Mouse (Mus musculus): ENCODE results near the gene Cacna2d4.
"Not testable (repeated sequence)": the region's sequence is repeated elsewhere in the genome, so short reads cannot be mapped to it uniquely, and the experiment has no call there.

Gene Cacna2d4

DNA sequence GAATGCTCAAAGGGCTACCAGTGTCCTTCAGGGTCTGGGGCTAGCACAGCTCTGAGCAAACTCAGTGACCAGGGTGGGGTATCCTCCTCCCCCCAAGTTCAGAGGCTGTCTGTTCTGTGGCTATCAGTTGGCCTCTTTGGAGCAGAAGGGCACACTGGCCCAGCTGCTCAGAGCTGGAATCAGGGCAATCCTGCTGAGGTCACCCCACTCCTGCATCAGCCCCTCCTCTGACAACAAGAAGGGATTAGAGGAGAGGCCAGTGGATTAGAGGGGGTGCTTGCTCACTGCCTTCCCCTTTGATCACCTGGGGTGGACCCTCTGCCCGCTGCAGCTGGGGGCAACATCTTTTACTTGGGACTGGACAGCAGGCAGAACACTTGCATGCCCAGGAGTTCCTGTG is at the start of gene Cacna2d4:
Gene Cacna2d4 (plus strand): TSS at position 286 of the 400 bp plus-strand sequence.
- DNase-seq (ENCODE audit: low spot score in 2 of 2) = no peak

DNA sequence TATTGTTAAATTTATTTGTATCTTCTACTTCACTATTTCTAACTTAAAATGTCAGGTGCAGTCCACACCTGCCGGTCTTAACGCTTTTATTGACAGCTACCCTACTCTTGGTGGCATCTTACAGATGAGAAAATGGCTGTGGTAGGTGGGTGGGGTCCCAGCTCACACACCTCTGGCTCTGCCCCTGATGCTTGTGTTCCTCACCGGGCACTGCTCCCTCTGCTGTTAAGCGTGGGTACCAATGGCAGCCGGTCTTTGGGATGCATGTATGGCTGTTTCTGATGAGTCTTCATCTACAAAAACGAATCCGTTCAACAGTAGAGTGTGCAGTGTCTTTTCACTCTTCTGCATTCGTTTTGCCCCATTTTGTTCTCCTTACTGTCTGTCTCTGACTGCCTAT is 49.7 kb upstream of the Cacna2d4 start:
- DNase-seq (ENCODE audit: low spot score in 2 of 2) = no peak

DNA sequence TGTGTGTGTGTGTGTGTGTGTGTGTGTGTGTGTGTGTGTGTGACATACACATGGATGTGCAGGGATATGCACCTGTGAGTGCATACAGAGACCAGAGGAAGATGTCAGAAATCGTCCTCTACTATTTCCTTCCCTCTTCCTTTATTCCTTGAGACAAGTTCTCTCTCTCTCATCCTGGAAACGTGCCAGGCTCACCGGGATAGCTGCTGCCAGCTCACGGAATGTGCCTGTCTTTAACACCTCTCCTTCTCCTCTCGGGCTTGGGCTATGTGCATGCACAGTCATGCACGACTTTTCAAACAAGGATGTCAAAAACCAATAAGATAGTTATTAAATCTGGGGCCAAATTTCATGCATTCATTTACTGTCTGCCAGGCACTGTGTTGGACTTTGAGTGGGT is 48.7 kb upstream of the Cacna2d4 start:
- no peak for DNase-seq (ENCODE audit: low spot score in 2 of 2)

DNA sequence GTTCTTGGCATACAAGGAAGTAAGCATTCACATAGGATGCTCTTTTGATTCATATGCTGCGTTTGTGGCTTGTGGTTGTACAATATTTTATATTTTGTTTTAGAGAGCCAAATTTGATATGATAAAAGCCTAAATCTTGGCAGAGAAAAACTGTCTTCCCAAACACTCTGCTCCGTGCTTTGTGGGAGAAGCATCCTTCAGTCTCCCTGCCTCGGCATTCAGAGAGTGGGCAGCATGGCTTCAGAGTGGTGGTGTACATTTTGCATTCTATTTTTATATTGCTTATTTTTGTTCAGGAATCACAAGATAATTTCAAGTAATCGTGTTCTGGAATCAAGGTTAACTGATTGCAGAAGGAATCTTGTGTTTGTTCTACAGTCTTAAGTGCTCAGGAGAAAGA is 44.8 kb upstream of the Cacna2d4 start:
- no peak for DNase-seq (ENCODE audit: low spot score in 2 of 2)

DNA sequence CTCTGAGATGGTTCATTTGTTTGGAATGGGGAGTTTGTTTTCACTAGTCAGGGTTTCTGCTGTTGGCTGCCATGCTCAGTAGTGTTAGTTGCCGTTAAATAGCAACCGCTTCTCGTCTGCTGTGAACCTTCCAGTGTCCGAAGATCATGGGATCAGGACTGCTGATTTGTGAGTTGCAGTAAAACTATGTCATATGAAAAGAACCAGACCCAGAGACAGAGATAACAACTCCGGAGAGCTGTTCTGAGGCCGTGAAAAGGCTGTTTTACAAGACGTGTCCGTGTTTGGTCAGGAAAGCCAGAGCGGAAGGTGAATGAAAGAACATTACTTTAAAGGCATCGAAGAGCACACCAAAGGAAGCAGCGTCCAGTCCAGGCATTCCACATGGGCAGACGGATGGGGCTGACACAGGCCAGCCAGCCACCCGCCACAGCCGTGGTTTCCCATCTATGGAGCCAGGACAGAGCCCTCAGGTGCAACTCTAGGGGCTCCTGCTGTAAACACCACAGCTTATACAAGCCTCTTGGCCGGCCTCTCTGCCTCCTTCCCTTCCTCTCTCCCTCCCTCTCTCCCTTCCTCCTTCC is 42.7 kb upstream of the Cacna2d4 start:
- DNase-seq (ENCODE audit: low spot score in 2 of 2) = no peak

DNA sequence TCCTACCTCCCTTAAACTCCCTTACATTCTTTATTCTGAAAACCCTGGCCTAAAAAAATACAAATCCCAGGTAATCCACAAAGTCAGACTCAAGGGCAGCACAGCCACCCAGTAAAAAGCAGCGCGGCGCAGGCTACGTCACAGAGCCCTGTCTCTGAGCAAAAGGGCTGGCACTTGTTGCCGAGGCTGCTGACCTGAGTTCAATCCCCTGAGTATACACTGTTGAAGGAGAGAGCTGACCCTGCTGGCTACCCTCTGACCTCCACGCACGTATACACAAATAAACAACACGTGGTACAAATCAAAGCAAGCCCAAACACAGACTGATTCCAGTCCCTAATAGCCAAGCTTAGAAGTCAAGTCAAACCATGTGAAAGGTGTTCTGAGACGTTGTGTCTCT is 42.2 kb upstream of the Cacna2d4 start:
- DNase-seq (ENCODE audit: low spot score in 2 of 2) = no peak

DNA sequence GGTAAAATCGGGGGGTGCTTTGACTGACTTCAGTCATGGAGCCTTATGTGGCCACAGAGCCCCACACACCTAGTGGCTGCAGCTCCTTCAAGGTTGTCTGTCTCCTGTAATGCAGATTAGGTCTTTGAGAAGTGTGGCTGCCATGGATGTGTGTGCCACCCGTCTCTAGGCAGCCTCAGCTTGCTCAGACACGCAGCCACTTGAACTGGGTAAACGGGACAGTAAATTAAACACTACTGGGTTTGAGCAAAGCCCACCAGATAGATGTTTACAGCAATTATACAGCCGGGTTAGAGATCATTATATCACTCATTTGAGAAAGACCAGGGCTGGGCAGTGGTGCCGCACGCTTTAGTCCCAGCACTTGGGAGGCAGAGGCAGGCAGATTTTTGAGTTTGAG is 41.7 kb upstream of the Cacna2d4 start:
- DNase-seq (ENCODE audit: low spot score in 2 of 2) = no peak

DNA sequence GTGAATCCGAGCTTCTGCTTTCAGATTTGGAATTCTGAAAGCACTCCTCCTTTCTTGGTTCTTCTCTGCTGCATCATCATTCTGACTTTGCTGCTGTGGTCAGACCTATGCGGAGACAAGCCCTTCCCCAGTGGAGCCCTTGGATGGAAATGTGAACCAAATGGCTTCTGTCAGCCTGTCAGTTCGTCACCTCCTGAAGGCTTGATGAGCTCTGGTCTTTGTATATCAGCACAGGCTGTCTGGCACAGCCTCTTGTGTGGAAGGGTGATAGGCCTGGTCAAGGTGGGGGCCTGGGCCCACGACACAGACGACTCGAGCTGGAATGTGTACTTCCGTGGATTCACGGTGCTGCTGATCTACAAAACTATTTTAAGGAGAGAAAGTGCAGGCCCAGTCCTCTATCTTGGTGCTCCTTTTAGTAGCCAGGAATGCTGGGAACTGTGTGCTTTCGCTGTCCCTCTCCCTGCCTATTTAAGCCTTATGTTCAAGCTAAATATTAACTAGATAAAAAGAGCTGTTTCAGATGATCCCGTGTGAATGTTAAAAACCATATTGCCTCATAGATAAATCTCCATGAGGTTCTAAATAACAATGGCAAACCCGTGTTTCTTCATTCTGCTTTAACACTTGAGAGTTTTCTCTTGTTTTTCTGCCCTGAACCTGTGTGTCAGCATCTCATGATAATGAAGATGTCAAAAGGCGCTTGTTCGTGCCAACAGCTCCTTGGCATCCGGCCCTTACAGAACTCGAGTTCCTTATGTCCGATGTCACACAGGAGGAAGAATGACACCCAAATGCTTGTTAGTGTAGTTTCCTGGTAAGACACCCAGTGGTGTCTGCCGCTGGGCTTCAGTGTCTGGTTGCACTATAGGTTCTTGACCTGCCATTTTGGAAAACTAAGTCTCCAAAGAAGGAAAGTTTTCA is 39.7 kb upstream of the Cacna2d4 start, which contains the start of gene Cacna1c:
Gene Cacna1c (minus strand): TSS at position 37 of the 924 bp plus-strand sequence.
- DNase-seq (ENCODE audit: low spot score in 2 of 2) = no peak

DNA sequence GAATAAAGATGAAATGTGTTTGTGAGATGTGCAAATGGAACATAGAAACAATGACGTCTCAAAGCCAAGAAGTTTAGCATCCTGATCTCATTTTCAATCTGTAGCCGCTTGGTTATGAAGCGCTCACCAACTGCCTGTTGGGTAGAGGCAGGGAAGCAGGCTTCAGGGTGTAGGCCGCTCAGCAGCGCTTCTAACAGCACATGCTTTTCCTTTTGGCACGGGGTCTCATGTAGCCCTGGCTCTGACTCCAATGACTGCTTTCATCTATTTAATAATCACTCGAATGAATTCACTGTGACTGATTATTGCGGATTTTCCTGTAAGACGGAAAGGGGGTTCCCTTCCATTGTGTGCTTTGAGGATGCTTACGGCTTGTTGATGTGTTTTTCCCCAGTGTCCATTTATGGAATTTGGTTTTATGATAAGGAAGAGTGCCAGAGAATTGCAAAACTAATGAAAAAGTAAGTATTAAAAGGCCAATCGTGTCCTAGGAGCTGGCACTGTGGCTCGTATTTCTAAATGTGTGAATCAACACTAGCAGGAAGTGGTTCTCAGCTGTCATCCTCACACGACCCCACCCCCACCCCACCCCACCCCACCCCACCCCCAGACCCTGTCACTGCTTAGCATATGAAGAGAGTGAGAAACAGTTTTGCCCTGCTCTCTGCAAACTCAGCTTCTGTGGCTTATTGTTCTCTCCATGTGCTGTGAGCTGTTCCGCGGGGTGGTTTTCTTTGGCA is 37.6 kb upstream of the Cacna2d4 start:
- no peak for DNase-seq (ENCODE audit: low spot score in 2 of 2)

DNA sequence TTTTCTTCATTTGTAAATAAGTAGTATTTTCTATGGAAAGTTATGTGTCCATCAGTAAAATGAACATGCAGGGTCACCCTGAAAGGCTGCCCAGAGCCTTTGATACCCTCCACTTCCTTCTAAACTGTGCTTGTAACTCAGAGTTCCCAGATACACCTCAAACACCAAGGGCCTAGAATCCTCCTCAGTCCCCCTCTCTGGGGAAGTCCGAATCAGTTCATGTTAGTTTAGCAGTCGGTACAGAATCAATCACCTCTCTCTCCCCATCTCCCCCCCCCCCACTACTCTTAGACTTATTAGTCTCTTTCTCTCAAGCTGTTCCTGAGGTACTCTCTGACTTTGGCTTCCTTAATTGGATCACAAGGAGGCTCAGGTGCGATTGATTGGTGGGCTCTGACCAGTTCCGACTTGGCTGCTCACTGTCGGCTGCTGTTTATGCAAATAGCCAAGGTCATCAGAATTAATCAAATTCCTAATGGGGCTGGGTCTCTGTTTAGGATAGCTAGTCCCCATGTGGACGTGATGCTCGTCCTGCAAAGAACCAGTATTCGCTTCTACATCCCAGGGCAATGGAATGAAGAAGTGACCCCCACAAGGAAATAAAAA is 36.9 kb upstream of the Cacna2d4 start:
- DNase-seq (ENCODE audit: low spot score in 2 of 2) = no peak

DNA sequence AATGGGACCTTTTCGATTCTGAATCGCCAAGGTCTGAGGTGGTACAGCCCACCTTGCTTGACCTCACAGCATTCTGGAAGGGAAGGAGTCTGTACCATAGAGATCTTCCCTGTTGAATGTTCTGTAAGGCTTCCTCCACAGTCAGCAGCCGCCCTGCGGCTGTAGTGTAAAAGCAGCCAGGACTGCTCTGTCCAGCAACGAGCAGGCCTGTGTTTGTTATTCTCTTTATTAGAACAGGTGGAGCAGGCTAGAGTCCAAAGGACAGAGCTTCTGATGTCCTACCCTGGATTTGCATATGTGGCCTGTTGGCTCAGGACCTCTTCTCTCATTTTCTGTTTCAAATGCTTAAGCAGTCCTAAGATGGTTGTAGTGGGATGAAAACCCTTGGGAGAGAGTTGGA is 36.0 kb upstream of the Cacna2d4 start:
- DNase-seq (ENCODE audit: low spot score in 2 of 2) = no peak

DNA sequence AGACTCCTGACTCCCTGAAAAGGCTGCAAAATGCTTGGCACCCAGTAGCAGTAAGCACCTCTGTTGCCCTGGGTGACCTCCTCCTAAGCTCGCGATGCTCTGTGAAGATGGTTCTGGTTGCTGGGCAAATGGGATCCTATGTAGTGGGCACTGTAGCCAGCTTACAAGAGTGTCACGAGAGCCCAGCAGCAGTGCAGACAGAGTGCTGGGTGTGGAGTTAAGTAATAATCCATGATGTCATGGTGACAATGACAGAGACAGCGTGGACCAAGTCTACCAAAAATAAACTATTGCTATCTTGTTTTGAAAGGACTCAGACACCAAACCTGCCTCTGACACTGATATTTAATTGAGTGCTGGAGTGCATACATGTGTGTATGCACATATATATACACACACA is 34.8 kb upstream of the Cacna2d4 start:
- DNase-seq (ENCODE audit: low spot score in 2 of 2) = no peak

DNA sequence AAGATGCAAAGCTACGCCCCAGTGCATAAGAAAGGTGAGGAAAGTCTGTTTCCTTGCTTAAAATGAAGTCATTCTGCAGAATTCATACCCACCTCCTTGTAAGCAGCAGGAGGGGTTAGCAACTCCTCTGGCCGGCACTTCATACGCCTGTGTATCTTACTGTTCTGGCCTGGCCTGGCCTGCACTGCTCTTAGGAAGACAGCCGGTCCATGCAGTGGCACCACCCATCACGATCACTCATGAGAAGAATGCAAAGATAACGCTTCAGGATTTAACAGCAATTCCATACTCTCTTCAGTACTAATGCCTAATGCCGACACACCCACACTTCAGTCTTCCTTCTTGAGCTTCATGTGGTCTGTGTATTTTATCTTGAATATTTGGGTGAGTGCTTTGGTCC is 32.0 kb upstream of the Cacna2d4 start:
- DNase-seq (ENCODE audit: low spot score in 2 of 2) = no peak

DNA sequence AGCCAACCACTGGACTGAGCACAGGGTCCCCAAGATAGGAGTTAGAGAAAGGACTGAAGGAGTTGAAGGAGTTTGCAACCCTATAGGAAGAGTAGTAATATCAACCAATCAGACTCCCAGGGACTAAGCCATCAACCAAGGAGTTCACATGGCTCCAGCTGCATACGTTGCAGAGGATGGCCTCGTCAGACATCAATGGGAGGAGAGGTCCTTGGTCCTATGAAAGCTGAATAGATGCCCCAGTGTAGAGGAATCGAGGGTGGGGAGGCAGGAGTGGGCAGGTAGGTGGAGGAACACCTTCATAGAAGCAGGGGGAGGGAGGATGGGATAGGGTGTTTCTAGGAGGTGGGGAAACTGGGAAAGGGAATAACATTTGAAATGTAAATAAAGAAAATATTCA is 31.4 kb upstream of the Cacna2d4 start:
- no peak for DNase-seq (ENCODE audit: low spot score in 2 of 2)

DNA sequence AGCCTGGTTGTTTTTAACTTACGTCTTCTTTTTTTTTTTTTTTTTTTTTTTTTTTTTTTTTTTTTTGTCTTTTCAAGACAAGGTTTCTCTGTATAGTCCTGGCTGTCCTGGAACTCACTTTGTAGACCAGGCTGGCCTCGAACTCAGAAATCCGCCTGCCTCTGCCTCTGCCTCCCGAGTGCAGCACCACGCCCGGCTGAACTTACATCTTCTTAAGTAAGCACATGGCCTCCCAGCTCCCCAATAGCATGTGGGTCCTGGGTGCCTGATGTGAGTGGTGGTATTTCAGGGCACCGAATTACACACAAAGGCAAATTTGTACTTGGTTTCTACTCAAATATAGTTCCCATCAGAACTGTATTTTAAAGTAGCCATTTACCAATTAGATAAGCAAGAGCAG is 30.3 kb upstream of the Cacna2d4 start:
- DNase-seq (ENCODE audit: low spot score in 2 of 2) = not testable (repeated sequence)

DNA sequence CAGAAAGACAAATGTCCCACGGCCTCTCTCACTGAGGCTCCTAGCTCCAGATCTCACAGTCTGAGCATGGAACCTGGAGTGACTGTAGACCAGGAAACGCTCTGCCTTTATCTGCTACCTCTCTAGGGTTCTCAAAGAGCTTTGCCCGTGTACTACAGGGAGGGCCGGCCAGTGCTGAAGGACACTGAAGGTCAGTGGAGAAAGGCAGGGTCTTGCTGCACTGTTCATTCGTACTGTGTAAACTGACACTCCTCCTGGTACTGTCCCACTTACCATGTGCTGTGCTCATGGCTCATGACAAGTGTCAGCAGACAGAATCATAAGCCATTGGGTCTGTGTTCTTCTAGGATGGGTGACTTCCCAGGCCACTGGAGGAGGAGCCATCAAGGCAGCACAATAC is 23.0 kb upstream of the Cacna2d4 start:
- DNase-seq (ENCODE audit: low spot score in 2 of 2) = no peak

DNA sequence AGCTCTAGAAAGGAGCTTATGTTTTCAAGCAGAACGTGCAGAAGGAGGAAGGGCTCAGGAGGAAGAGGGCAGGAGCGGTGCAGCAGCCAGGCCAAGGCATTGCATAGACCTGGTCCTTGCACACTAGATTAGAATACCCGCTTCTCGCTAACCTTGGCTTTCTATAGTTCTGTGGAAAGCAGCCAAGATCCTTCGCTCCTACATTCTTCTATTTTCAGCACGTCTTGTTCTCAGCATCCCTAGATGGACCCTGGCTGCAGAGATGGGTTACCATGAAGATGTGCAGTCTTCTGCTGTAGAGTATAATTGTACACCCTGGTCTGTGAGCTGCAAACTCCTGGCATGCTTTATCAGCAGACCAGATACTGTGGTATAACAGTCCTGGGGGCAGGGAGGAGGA is 22.1 kb upstream of the Cacna2d4 start:
- DNase-seq (ENCODE audit: low spot score in 2 of 2) = no peak

DNA sequence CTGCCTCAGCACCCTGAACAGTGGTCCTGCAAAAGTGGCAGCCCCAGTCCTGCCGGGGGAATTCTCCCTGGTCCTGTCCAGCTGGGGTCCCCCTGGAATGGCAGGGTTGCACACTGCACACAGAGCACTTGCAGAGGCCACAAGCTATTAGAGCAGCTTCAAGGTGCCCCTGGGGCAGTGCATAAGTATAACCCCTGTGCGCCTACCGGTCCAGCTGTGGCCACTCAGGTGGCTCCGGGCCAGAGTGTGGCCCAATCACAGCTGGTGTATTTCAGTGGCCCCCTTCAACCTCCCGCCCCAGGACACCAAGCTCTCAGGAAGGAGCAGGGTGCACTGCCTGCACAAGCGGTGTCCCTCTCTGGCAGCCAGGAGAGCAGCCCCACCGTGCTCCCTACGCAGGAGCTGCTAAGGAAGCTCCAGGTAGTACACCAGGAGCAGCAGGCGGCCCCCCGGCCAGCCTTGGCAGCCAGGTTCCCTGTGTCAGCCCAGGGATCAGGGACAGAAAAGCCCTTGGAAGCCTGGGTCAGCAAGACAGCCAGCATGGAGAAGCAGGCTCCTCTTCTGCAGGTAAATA is 21.2 kb upstream of the Cacna2d4 start:
- no peak for DNase-seq (ENCODE audit: low spot score in 2 of 2)

DNA sequence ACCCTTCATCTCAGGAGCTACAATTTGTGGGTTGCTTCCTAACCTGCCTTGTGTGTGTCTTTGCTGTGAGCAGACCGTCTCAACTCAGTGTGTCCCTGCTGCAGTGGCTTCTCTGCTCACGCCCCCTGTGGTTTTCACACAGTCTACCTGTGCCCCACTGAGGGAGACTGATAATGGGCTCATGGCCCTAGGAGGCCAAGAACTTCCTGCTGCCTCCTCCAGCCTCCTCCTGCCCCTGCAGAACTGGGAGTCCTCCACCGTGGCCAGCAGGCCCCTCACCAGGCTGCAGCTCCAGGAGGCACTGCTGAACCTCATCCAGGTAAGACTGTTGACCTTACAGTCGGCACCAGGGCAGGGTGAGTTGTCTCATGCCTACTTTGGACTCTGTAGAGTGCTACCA is 18.7 kb upstream of the Cacna2d4 start:
- no peak for DNase-seq (ENCODE audit: low spot score in 2 of 2)

DNA sequence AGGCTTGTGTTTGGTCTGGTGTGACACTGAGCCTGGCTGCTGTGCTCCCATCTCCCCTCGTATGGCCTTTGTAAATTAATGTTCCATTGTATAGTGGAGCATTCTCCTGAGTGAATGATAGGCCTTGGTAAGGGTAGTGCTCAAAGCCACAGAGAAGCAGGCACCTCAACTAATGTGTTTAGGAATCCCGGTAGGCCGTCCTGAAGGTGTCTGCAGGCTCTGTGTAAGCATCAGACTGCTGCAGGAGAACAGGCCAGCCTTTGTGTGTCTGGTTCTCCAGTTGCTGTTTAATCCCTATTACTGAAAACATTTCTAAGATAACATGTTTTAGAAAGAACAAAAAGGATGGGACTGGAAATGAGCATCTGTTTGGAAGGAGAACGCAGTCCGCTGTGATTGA is 17.7 kb upstream of the Cacna2d4 start:
- DNase-seq (ENCODE audit: low spot score in 2 of 2) = no peak

DNA sequence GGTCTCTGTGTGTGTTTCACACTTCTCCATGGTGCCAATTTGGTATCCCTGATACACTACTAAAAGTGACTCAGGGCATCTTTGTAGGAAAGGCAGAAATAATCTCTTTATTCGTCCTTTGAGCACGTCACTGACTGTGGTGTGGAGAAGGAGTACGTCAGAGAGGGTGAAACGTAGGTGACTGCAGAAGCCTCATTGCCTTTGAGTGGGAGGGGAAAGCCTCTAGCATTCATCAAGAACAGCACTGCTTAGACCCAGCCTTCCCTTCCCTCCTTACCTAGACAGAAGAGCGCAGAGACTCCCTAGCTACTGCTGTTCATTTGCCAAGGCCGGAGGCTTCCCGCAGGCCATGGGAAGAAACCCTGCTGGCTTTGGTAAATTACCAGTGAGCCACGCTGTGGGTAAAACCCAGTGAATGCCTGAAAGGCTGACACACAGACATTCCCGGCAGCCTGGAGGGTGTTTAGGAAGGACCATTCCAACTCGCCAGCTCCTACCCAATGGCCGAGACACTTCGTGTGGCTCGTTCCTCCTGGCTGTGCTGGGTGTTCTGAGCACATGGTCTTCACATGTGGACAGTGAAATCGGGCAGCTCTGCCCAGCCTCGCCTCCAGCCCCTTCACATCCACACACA is 17.0 kb upstream of the Cacna2d4 start:
- DNase-seq (ENCODE audit: low spot score in 2 of 2) = no peak

Data from urinary bladder, postnatal 36 days (tissue).